Mouse (Mus musculus) frontal cortex, postnatal 14 days (tissue): ENCODE results near the gene Wtap.
"Not testable (repeated sequence)": the region's sequence is repeated elsewhere in the genome, so short reads cannot be mapped to it uniquely, and the experiment has no call there.

Source experiments
- DNase-seq, 2 experiments: peaks; one replicate each; pipeline ENCODE4 v3.0.0; 2022; ENCODE audit warnings: low spot score in 2 of 2

The Wtap gene

GRCm38 (mm10) chr17:12994069-12994468 lies at the start of gene Wtap:
TSS of gene Wtap (minus strand) at chr17:12994169.
- no peak for DNase-seq

GRCm38 (mm10) chr17:13036627-13037192 lies 42.7 kb upstream of the Wtap start:
- not testable (repeated sequence) for DNase-seq

- no peak for DNase-seq
Measured at GRCm38 (mm10) chr17:13013316-13013715, 19.3 kb upstream of the Wtap start.

- no peak for DNase-seq
Measured at GRCm38 (mm10) chr17:13009887-13010286, 15.9 kb upstream of the Wtap start.

- DNase-seq, result no peak
Measured at GRCm38 (mm10) chr17:13008528-13008927, 14.6 kb upstream of the Wtap start.

GRCm38 (mm10) chr17:13007730-13008425 lies 13.9 kb upstream of the Wtap start:
- peak; percentile 94 to 97 for DNase-seq

GRCm38 (mm10) chr17:13006984-13007383 lies 13.0 kb upstream of the Wtap start:
- DNase-seq, result no peak

- not testable (repeated sequence) for DNase-seq
Measured at GRCm38 (mm10) chr17:13006546-13006945, 12.6 kb upstream of the Wtap start, which contains the start of gene Sod2. TSS of gene Sod2 (plus strand) at chr17:13006846.

GRCm38 (mm10) chr17:13004436-13004835 lies 10.5 kb upstream of the Wtap start:
- DNase-seq, result not testable (repeated sequence)

- not testable (repeated sequence) for DNase-seq
Measured at GRCm38 (mm10) chr17:13002243-13002642, 8.3 kb upstream of the Wtap start.

- DNase-seq, result no peak
Measured at GRCm38 (mm10) chr17:12999069-12999468, 5.1 kb upstream of the Wtap start.

GRCm38 (mm10) chr17:12997890-12998289 lies 3.9 kb upstream of the Wtap start:
- DNase-seq, result no peak

GRCm38 (mm10) chr17:12996345-12996744 lies 2.4 kb upstream of the Wtap start:
- DNase-seq, result peak in 1 of 2 experiments; percentile 51

GRCm38 (mm10) chr17:12992470-12992991 lies 1.4 kb downstream of the Wtap start:
- peak; percentile 90 to 91 for DNase-seq

GRCm38 (mm10) chr17:12991635-12992358 lies 2.2 kb downstream of the Wtap start:
- peak; percentile 79 to 80 for DNase-seq

- DNase-seq, result no peak
Measured at GRCm38 (mm10) chr17:12991194-12991634, 2.8 kb downstream of the Wtap start.

- DNase-seq, result no peak
Measured at GRCm38 (mm10) chr17:12990567-12991145, 3.3 kb downstream of the Wtap start.

- DNase-seq, result not testable (repeated sequence)
Measured at GRCm38 (mm10) chr17:12988096-12988495, 5.9 kb downstream of the Wtap start.

- DNase-seq, result no peak
Measured at GRCm38 (mm10) chr17:12983988-12984387, 10.0 kb downstream of the Wtap start.

GRCm38 (mm10) chr17:12978546-12978945 lies 15.4 kb downstream of the Wtap start:
- no peak for DNase-seq

GRCm38 (mm10) chr17:12973851-12974250 lies 20.1 kb downstream of the Wtap start:
- DNase-seq, result no peak

- no peak for DNase-seq
Measured at GRCm38 (mm10) chr17:12967173-12967572, 26.8 kb downstream of the Wtap start.
